Mouse (Mus musculus) liver, embryonic 14.5 days (tissue): ENCODE data around the gene Tom1l1. TPM values are rescaled to one million over a fixed set of nuclear protein-coding genes. Genes with fewer than 3 reads are reported as not detected.

Experiments used
- ATAC-seq: fragments of 200-750 bp; cut with Nextera tagmentation; 2 replicates; pipeline ENCODE4 v1.8.0; 2017; ENCODE audit warnings: moderate number of reproducible peaks, mild to moderate bottlenecking, moderate library complexity; ENCODE audit not compliant: insufficient read depth
- DNase-seq, 3 experiments: peaks; one replicate each; pipeline ENCODE4 v3.0.0-alpha.2; 2012 to 2013; ENCODE audit warnings: low read depth in 3 of 3, low spot score in 3 of 3
- H3K27ac ChIP-seq: fragments of 300-500 bp; sonication (generic); 2 replicates; pipeline ENCODE4 v1.5.1; 2014; ENCODE audit warnings: moderate library complexity, mild to moderate bottlenecking, control low read depth, inconsistent platforms
- H3K27me3 ChIP-seq: fragments of 300-500 bp; sonication (generic); 2 replicates; pipeline ENCODE4 v1.6.1; 2014; ENCODE audit warnings: mild to moderate bottlenecking, low read length, moderate library complexity; ENCODE audit not compliant: control insufficient read depth, insufficient read depth
- H3K36me3 ChIP-seq: fragments of 300-500 bp; sonication (generic); replicated peaks from 2 replicates; pipeline ENCODE4 v1.6.1; 2014; ENCODE audit warnings: low read depth; ENCODE audit not compliant: control insufficient read depth, insufficient read depth
- H3K4me1 ChIP-seq, 2 experiments: fragments of 200-500 bp in 1 of 2; fragments of 300-500 bp in 1 of 2; sonication (generic) in 1 of 2; replicated peaks; 2 replicates each; pipeline ENCODE4 v1.6.1; 2012 to 2014; ENCODE audit warnings: antibody characterized with exemption in 1 of 2, inconsistent platforms in 1 of 2, low read length in 1 of 2; ENCODE audit not compliant: control insufficient read depth in 2 of 2, insufficient read depth in 2 of 2
- H3K4me2 ChIP-seq: fragments of 300-500 bp; sonication (generic); 2 replicates; pipeline ENCODE4 v1.6.1; 2014; ENCODE audit warnings: low read depth, mild to moderate bottlenecking, control low read depth, moderate library complexity
- H3K4me3 ChIP-seq, 2 experiments: fragments of 200-500 bp in 1 of 2; fragments of 300-500 bp in 1 of 2; sonication (generic) in 1 of 2; 2 replicates each; pipeline ENCODE4 v1.5.1; 2012 to 2014; ENCODE audit warnings: low read depth in 2 of 2, low read length in 2 of 2, mild to moderate bottlenecking in 2 of 2, control low read depth in 1 of 2, inconsistent platforms in 1 of 2, moderate library complexity in 1 of 2; ENCODE audit not compliant: insufficient read depth in 1 of 2
- H3K9ac ChIP-seq: fragments of 300-500 bp; sonication (generic); replicated peaks from 2 replicates; pipeline ENCODE4 v1.6.1; 2014; ENCODE audit warnings: mild to moderate bottlenecking, control low read depth, moderate library complexity
- H3K9me3 ChIP-seq: fragments of 300-500 bp; sonication (generic); 2 replicates; pipeline ENCODE4 v1.6.1; 2016; ENCODE audit warnings: low read length, mixed read lengths; ENCODE audit not compliant: control insufficient read depth
- CTCF ChIP-seq: IDR thresholded peaks from 2 replicates; pipeline ENCODE4 v1.5.1; 2016; ENCODE audit warnings: antibody characterized with exemption, low read depth, control low read depth
- EP300 ChIP-seq: IDR thresholded peaks from 2 replicates; pipeline ENCODE4 v1.6.1; 2016; ENCODE audit warnings: antibody characterized with exemption, low read depth
- WGBS: fragments of 180-500 bp; shearing (Covaris S2); extraction: QIAGEN DNeasy Blood & Tissue Kit; methylation state at CpG from one replicate; pipeline ENCODE4 v1.1.7; 2014; ENCODE audit not compliant: insufficient replicate concordance; 5-methylcytosine and 5-hydroxymethylcytosine counted together
- polyA plus RNA-seq, 2 experiments: library from polyadenylated mRNA; depleted of rRNA in 1 of 2; stranded (reverse) in 1 of 2; unstranded in 1 of 2; fragments of >200 nt; fragmentation: Nextera tagmentation in 1 of 2; extraction: Ambion mirVana in 1 of 2; gene quantifications; 2 replicates each; pipeline versions ENCODE4 v1.2.1 to v1.2.3; 2012 to 2014

Gene Tom1l1
- polyA plus RNA-seq, 2 experiments: 26.6 to 60.6 TPM

- no peak for DNase-seq
- Histone ChIP-seq H3K4me2 (peak overlapping the region; percentile 77), H3K27me3 (no peaks in the 10 kb centered on the region), H3K4me1 (peaks cover 14 to 23% of the 10 kb centered on the region in 2 experiments), H3K4me3 (peak overlapping the region in 1 of 2 experiments; percentile 87; a peak in 3 of 4 replicates), H3K9me3 (no peaks in the 10 kb centered on the region), H3K36me3 (peaks cover 39% of the 10 kb centered on the region), H3K9ac (peak overlapping the region; percentile 7; the same call in 1 of the 2 replicates), H3K27ac (no peak overlapping the region)
- no peak for ATAC-seq
- 68% methylated on average over 6 of the region's 6 CpGs for WGBS
- TF ChIP-seq CTCF: no peak
- TF ChIP-seq EP300: no peak
These were observed 3.0 kb downstream of the Tom1l1 start for GRCm38 (mm10) chr11:90685196-90685595.

DNA sequence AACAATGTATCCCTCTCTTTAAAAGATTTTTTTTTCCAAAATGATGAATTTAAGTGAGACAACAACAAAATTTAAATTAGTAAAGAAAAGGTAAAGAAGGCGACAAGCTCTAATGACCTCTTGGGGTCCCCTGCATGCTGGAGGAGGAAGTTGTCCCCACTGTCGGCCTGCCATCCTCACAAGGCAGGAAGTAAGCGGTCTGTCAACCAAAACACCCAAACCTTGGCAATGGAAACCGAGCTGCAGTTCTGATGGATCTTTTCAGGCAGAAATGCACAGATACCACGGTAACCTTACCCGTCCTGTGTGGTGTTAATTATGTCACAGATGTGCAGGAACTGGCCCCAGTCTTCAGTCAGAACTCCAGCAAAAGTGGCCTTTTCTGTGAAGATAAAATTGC, 3.4 kb downstream of the Tom1l1 start:
- WGBS: 38% methylated on average over 6 of the region's 6 CpGs
- H3K27me3 ChIP-seq: no peaks in the 10 kb centered on the region
- peaks cover 43% of the 10 kb centered on the region for H3K36me3 ChIP-seq
- DNase-seq (no peak), ATAC-seq (no peak)
- peaks cover 14 to 23% of the 10 kb centered on the region in 2 experiments for H3K4me1 ChIP-seq
- no peak overlapping the region for H3K27ac ChIP-seq
- H3K9ac ChIP-seq: no peak overlapping the region
- peak overlapping the region; percentile 77; the same call in 1 of the 2 replicates for H3K4me2 ChIP-seq
- H3K9me3 ChIP-seq: no peaks in the 10 kb centered on the region
- TF ChIP-seq CTCF: no peak
- no peak for TF ChIP-seq EP300
- H3K4me3 ChIP-seq: no peak overlapping the region; a peak in 1 of 4 replicates

DNA sequence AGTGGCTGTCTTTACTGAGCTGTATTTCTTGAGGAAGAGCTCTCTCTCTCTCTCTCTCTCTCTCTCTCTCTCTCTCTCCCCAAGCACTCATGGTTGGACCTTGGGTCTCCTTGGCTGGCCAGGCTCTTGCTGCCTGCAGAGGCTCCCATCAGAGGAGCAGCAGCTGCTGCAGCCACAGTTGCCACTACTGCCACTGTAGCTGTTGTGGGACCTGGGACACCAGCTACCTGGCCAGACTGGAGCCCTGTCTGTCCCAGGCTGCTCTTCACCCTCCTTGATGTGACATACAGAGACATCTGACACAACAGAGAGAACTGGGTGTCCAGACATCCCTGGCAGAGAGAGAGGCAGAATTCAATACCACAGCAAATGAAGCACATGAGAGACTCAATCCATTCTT, 7.0 kb downstream of the Tom1l1 start:
- DNase-seq (no peak), ATAC-seq (no peak)
- Histone ChIP-seq H3K36me3 (peaks cover 60% of the 10 kb centered on the region), H3K4me3 (no peak overlapping the region), H3K27ac (no peak overlapping the region), H3K9ac (no peak overlapping the region), H3K9me3 (no peaks in the 10 kb centered on the region), H3K27me3 (no peaks in the 10 kb centered on the region), H3K4me2 (no peak overlapping the region), H3K4me1 (peaks cover 17 to 37% of the 10 kb centered on the region in 2 experiments)
- TF ChIP-seq CTCF (no peak), EP300 (no peak)

DNA sequence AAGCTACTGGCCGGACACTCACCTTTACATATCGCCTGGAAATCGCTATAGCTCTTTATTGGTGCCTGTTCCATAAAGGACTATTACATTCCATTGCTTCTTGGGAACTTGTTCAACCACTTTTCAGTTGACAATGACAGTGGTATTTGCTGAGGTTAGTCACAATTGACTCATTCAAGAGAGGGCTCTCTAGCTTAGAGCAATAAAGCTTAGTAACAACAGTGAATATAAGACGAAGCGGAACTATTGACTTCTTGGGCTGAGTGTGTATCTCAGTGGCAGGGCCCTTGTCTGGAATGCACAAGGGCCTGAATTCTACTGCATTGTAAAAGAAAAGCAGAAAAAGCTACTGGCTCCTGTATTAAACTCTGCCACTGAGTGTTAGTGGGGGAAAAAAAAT, 9.6 kb downstream of the Tom1l1 start:
- no peak overlapping the region for H3K9ac ChIP-seq
- peak overlapping the region in 1 of 2 experiments; percentile 73; a peak in 2 of 4 replicates for H3K4me3 ChIP-seq
- H3K9me3 ChIP-seq: no peaks in the 10 kb centered on the region
- H3K27me3 ChIP-seq: no peaks in the 10 kb centered on the region
- H3K27ac ChIP-seq: peak overlapping the region; percentile 18
- no peak for DNase-seq
- ATAC-seq: no peak
- peaks cover 23 to 40% of the 10 kb centered on the region in 2 experiments for H3K4me1 ChIP-seq
- peaks cover 62% of the 10 kb centered on the region for H3K36me3 ChIP-seq
- 95% methylated on average over 5 of the region's 5 CpGs for WGBS
- H3K4me2 ChIP-seq: peak overlapping the region; percentile 67
- TF ChIP-seq CTCF (no peak), EP300 (no peak)

- Histone ChIP-seq H3K4me1 (peaks cover 23 to 40% of the 10 kb centered on the region in 2 experiments), H3K9me3 (no peaks in the 10 kb centered on the region), H3K27ac (peak overlapping the region; percentile 32), H3K4me2 (peak overlapping the region; percentile 67), H3K9ac (peak overlapping the region; percentile 92), H3K27me3 (no peaks in the 10 kb centered on the region), H3K36me3 (peaks cover 64% of the 10 kb centered on the region), H3K4me3 (peak overlapping the region; percentile 50 to 73)
- WGBS: 62% methylated on average over 8 of the region's 8 CpGs
- ATAC-seq (no peak), DNase-seq (no peak)
- TF ChIP-seq CTCF: no peak
- TF ChIP-seq EP300: 0 out of 2 replicates have a peak, but pooled peaks have one; percentile 13
These were observed 10.3 kb downstream of the Tom1l1 start for GRCm38 (mm10) chr11:90677771-90678288.
